Mouse (Mus musculus): ENCODE measurements around the gene Tmem163.

Gene Tmem163

GRCm38 (mm10) chr1:127679498-127680133 lies at the start of gene Tmem163:
Gene Tmem163, minus strand, starts transcription at chr1:127679548.
- DNase-seq (ENCODE audit: low spot score): no peak

DNA sequence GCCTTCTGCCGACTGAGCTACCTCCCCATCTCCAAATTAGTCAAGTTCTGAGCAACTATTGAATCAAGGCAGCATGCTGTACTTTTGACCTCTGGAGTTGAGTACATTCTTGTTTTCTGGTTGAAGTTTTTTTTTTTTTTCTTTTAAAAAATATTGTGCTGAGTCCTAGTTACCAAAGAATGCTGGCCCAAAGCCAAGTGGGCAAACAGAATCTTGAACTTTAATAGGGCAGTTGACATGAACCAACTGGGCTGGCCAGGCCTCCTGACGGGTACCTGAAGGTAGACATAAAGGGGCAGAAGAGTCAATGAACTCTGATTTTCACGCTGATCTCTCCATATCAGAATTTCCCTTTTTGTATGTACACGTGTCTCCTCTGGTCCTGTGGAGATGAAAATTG lies 49.7 kb upstream of the Tmem163 start, which contains the start of gene Acmsd:
TSS of gene Acmsd (plus strand) at position 318 of the 400 bp plus-strand sequence.
- DNase-seq (ENCODE audit: low spot score): no peak

GRCm38 (mm10) chr1:127723596-127723995 lies 44.2 kb upstream of the Tmem163 start:
- DNase-seq (ENCODE audit: low spot score): no peak

DNA sequence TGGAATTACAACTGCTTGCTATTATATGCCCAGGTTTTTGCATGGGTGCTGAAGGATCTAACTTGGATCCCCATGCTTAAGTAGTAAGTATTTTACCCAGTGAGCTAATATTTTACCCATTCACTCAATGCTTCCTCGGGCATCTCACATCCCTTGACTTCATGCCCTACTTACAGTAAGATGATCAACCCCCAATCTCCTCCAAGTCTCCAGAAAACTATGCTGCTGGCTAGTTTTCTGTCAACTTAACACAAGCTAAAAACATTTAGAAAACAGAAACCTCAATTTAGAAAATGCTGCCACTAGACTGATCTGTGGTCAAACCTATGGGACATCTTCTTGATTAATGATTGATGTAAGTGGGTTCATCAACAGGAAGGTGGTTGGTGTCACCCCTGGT lies 38.9 kb upstream of the Tmem163 start:
- no peak for DNase-seq (ENCODE audit: low spot score)

GRCm38 (mm10) chr1:127716441-127716840 lies 37.1 kb upstream of the Tmem163 start:
- no peak for DNase-seq (ENCODE audit: low spot score)

DNA sequence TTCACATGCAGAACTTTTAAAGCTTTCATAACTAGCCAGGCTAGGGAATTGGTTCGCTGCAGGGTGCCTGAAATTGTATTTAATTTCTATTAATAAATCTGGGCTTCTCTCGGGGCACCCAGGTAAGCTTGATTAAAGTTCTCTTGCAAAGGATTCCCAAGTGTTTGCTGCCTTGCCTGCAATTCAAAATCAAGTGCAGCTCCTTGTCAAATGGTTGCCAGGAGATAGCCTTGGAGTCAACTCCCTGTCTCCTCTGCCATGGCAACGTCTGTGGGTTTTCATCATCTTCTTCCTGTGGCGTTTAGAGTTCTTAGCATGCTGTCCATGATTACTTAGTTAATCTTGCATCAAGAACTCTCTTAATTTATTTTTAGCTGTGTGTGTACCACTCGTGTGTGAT lies 26.9 kb upstream of the Tmem163 start:
- no peak for DNase-seq (ENCODE audit: low spot score)

DNA sequence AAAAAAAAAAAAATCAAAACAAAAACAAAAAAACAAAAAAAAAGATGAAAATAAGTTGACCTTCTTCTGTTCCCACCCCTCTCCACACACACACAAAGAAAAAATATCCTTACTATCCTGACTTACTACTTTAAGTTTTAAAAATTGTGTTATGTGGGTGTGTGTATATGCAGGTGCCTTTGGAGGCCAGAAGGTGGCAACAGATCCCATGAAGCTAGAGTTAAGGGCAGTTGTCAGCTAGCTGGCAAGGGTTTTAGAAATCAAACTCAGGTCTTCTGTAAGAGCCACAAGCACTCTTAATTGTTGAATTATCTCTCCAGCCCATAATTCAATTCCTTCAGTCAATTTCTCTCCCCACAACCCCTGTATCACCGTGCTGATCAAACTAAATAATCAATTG lies 22.8 kb upstream of the Tmem163 start:
- DNase-seq (ENCODE audit: low spot score): no peak

- no peak for DNase-seq (ENCODE audit: low spot score)
These were observed 17.2 kb upstream of the Tmem163 start for GRCm38 (mm10) chr1:127696533-127696932.

- DNase-seq (ENCODE audit: low spot score): no peak
These were observed 1.4 kb downstream of the Tmem163 start for GRCm38 (mm10) chr1:127677661-127678580.

- DNase-seq (ENCODE audit: low spot score): no peak
These were observed 2.2 kb downstream of the Tmem163 start for GRCm38 (mm10) chr1:127677131-127677631.

DNA sequence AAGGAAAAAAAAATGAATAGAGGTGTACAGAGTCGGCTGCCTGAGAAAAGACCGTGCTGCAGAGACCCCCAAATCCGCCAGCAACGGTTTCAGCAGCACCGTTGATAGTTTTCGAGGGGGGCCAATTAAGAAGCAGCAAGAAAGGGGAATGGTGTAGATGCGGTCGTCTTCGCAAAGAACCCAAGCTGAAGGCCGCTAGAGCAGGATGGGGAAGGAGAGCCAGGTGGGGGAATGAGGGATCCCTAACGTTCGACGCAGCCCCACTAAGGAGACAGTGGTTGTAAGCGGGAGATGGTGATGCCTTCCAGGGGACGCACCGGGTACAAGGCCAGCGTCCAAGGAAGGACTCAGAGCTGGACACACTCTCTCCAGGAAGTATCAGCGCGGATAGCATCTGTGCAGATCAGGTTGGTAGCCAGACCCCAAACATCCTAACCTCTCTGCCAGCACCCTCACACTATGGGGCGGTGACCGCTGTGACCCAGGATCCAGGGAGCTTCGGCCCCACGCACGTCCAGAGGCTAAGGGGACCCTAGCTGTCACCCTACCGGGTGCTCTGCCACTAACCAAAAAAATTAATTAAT lies 2.7 kb downstream of the Tmem163 start:
- DNase-seq (ENCODE audit: low spot score): no peak

DNA sequence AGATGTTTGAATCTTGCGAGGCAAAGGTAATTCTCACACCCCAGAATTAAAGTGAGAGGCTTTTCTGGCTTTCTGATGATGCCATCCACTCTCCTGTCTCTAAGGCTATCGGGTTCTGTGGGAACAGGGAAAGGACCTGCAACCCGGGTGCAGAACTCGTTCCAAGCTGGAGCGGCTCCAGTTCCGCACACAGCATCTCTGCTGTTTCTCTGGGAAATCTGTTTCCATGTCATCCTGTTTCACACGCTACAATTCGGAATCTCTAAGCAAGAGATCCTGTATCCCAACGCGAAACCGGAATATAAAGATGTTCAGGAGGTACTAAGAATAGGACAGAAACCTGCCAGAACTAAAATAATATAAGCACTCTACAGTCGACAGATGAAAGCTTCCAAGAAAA lies 3.2 kb downstream of the Tmem163 start:
- DNase-seq (ENCODE audit: low spot score): no peak

DNA sequence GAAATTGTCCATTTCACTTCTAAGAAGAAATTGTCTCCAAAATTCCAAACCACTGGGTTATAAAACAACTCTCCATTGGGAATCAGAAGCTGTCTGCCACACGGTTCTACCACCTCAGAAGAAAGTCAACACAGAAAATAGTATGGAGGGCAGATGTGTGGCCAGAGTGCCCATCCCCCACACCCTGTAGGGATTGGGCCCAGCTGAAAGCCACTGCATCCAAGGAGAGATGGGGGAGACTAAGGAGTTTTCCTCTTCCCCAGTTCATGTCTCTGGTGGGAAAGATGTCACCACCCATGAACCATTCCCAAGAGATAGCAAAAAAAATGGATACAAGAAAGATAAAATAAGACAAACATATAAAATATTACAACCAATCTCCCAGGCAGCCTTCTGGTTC lies 4.1 kb downstream of the Tmem163 start:
- DNase-seq (ENCODE audit: low spot score): no peak

DNA sequence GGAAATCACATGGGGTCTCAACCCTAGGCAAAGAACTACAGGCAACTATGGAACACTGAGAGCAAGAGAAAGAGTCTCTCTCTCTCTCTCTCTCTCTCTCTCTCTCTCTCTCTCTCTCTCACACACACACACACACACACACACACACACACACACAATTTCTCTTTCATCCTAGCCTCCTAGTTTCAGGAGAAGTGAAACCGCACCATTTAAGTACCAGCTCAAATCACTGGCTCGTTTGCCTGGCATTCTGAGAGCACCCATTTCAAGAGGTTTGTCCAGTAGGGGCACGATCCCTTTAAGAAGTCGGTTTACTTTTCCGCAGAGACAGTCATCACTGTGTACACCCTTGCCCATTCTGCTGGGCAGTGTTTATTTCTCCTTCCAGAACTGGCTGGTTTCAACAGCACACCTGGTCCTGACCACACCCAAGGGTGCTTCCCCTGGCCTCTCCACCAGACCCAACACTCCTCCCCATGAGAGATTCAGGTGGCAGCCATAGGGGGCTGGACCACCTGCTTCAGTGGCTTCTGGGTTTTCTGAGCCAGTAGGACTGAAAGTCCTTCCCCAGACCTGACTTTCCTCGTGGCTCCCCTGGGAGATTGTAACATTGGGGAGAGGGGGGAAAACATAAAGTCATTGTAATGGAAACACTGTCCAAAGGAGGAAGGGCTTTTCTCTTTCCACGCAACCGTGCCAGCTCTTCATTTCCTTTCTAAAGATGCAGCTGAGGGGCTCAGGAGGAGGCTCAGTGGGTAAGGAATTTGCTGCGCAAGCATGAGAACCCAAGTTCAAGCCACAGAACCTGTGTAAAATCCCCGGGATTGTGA lies 5.9 kb downstream of the Tmem163 start:
- no peak for DNase-seq (ENCODE audit: low spot score)

DNA sequence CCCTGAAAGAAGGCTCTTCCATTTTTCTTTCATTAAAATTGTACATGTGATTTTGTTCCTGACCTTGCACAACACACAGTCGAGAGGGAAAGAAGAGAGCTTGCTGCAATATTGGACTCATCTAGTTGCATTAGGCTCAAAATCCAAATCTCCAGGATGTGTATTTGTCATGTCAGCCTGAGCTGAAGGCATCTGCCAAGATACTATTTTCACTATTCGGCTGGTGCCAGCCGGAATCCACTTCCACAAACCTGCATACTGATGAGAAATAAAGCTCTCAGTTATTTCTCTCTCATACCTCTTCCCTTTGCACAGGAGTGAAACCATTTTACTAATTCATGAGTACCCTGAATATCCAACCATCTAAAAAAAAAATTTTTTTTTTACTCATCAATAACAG lies 11.2 kb downstream of the Tmem163 start:
- DNase-seq (ENCODE audit: low spot score): no peak

- DNase-seq (ENCODE audit: low spot score): no peak
These were observed 12.1 kb downstream of the Tmem163 start for GRCm38 (mm10) chr1:127667110-127667860.

DNA sequence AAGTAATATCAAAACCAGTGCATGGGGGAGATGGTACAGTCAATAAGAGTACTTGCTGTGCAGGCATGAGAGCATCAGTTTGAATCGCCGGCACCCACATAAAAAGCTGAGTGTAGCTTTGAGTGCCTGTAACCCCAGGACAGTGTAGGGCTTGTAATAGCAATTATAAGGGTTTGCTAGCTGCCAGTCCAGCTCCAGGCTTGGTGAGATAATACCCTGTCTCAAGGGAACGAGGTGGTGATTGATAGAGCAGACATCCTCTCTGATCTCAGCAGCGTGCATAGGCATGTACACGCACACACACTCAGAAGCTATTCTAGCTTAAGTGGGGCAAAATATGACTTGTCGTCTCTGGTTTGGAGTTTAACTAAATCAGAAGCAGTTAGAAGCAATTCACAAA lies 13.1 kb downstream of the Tmem163 start:
- no peak for DNase-seq (ENCODE audit: low spot score)

DNA sequence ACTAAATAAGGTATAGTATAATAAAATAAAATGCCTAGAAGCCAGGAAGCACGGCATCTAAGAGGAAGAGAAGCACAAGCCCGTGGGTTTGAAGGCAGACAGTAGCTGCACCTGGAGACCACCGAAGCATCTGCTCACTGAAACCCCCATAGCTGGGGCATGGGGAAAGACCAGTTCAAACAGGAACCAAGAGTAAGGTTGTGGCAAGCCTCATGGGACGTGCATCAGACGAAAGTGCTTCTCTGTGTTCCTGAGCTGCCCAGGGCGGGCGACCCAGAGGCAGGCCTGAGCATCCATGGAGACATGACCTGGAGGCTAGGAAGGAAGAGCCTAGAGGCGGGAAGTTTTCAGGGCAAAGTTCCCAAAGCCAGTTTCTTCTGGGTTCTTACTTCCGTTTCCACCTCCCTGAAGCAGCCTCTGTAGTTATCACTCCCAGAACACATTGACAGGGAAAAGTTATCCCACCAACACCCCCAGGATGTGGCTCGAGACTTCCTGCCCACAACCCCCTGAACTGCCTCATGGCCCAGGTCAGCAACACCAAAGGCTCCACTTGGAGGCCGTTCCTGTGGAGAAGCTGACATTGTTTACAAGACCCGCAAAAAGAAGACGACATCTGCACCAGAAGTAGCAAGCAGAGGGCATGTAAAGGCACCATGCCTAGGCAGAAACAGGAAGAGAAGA lies 16.8 kb downstream of the Tmem163 start:
- no peak for DNase-seq (ENCODE audit: low spot score)

- no peak for DNase-seq (ENCODE audit: low spot score)
These were observed 18.0 kb downstream of the Tmem163 start for GRCm38 (mm10) chr1:127661118-127662012.

Data from urinary bladder, postnatal 10 days (tissue).